Mouse (Mus musculus): ENCODE results near the gene Armc9. TPM values are rescaled to one million over a fixed set of nuclear protein-coding genes. Genes with fewer than 3 reads are reported as not detected.

Armc9 gene
- polyA plus RNA-seq, 1 experiment from 2014 or later: 32.3 TPM

DNA sequence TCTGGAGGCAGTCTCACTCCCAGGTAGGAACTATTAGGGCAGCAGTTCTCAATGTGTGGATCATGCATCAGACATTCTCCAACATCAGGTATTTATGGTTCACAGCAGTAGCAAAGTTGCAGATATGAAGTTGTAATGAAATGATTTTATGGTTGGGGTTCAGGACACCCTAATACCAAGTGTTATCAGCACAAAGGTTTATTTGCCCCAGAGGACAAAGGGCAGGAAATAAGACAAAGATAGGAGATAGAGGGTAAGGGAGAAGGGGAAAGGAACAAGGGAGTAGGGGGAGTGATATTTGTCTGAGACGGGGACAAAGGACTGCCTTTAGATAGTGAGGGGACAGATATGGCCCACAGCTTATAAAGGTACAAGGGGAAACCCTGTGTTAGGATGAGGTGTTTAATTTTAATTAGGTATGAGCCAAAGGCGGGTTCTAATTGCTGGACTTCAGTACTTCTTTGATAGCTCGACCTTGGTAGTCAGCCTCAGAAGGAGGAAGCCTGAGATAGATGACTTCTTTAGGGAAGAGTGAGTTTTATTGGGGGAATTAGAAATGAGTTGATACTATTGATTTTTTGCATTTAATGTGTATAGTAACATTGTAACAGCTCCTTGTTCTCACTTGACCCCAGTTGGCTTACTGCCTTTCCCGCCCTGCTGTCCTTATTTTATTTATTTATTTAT, 29.1 kb downstream of the Armc9 start:
- Histone ChIP-seq H3K36me3 (ENCODE audit: control insufficient read depth, insufficient read depth, low read length) (no peaks in the 10 kb centered on the region), H3K27me3 (ENCODE audit: control insufficient read depth, insufficient read depth, low read length) (no peaks in the 10 kb centered on the region)

DNA sequence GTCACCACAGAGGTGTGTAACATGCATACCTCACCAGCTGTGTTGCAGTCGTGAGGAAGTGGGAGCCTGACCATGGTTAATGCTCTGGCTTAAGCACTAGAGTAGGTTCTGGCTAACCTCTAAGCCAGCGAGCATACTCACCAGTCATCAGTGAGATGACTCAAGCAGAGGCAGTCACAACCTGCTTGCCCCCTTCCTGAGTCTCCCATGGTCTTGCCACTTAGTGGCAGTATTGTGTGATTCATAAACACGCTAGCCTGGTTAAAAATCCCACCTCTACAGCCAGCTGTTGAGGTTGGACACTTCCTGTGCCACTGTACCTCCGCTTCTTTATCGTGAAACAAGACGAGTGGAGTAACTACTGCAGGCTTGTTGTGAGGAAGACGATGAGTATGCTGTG, 32.2 kb downstream of the Armc9 start:
- Histone ChIP-seq H3K9me3 (ENCODE audit: control insufficient read depth, low read length) (no peaks in the 10 kb centered on the region), H3K4me3 (ENCODE audit: low read depth, low read length) (no peak overlapping the region), H3K4me1 (ENCODE audit: control insufficient read depth, insufficient read depth, low read length) (no peaks in the 10 kb centered on the region), H3K36me3 (ENCODE audit: control insufficient read depth, insufficient read depth, low read length) (no peaks in the 10 kb centered on the region), H3K4me2 (no peak overlapping the region), H3K9ac (ENCODE audit: low read length) (no peak overlapping the region), H3K27ac (ENCODE audit: low read depth, low read length) (no peak overlapping the region), H3K27me3 (ENCODE audit: control insufficient read depth, insufficient read depth, low read length) (no peaks in the 10 kb centered on the region)
- DNase-seq (ENCODE audit: low spot score, missing footprints): no peak
- WGBS: 85% methylated on average over 7 of the region's 7 CpGs
- ATAC-seq (ENCODE audit: low FRiP score): no peak

More for the DNA sequence above, 29.1 kb downstream of the Armc9 start:
- H3K4me2 ChIP-seq: no peak overlapping the region
- no peak overlapping the region for H3K27ac ChIP-seq (ENCODE audit: low read depth, low read length)
- no peaks in the 10 kb centered on the region for H3K9me3 ChIP-seq (ENCODE audit: control insufficient read depth, low read length)
- DNase-seq (ENCODE audit: low spot score, missing footprints) (no peak), ATAC-seq (ENCODE audit: low FRiP score) (no peak)
- no peak overlapping the region for H3K4me3 ChIP-seq (ENCODE audit: low read depth, low read length)
- H3K9ac ChIP-seq (ENCODE audit: low read length): no peak overlapping the region
- no peaks in the 10 kb centered on the region for H3K4me1 ChIP-seq (ENCODE audit: control insufficient read depth, insufficient read depth, low read length)
- 88% methylated on average over 4 of the region's 4 CpGs for WGBS

DNA sequence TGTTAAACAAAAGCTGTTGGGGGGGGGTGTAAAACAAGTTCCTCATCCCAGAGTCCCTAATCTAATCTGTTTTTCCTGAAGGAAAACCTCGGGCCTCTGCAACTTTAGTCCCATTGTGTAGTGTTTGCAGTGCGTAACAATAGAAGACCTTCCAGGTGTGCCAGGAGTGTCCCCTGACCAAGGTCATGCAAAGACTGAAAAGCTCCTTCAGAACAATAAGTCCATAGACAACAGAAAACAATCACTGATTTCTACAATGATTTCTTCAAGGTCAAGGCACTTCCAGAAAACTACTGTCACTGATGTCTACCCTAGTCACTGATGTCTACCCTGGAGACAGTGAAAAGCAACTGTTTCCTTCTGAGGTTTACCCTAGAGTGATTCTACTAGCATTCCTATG, 33.3 kb downstream of the Armc9 start:
- Histone ChIP-seq H3K9me3 (ENCODE audit: control insufficient read depth, low read length) (no peaks in the 10 kb centered on the region), H3K36me3 (ENCODE audit: control insufficient read depth, insufficient read depth, low read length) (no peaks in the 10 kb centered on the region), H3K27ac (ENCODE audit: low read depth, low read length) (no peak overlapping the region), H3K27me3 (ENCODE audit: control insufficient read depth, insufficient read depth, low read length) (no peaks in the 10 kb centered on the region), H3K9ac (ENCODE audit: low read length) (no peak overlapping the region), H3K4me1 (ENCODE audit: control insufficient read depth, insufficient read depth, low read length) (no peaks in the 10 kb centered on the region), H3K4me3 (ENCODE audit: low read depth, low read length) (no peak overlapping the region), H3K4me2 (no peak overlapping the region)
- DNase-seq (ENCODE audit: low spot score, missing footprints) (no peak), ATAC-seq (ENCODE audit: low FRiP score) (no peak)
- 67% methylated on average over 2 of the region's 2 CpGs for WGBS

DNA sequence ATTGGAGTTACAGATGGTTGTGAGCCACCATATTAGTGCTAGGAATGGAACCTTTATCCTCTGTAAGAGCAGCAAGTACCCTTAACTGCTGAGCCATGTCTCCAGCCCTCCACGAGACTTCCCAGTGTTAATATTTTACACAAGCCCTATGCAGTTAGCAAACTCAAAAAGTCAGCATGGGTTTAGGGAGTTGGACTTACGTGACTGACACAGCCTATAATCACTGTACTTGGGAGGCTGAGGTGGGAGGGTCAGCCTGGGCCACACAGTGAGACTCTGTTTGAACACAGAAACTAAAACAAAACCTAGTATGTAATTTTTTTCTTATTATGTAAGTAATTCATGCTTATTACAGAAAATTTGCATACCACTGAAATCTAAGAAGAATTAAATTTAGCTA, 33.7 kb downstream of the Armc9 start:
- H3K36me3 ChIP-seq (ENCODE audit: control insufficient read depth, insufficient read depth, low read length): no peaks in the 10 kb centered on the region
- ATAC-seq (ENCODE audit: low FRiP score): no peak
- H3K4me1 ChIP-seq (ENCODE audit: control insufficient read depth, insufficient read depth, low read length): no peaks in the 10 kb centered on the region
- H3K4me2 ChIP-seq: no peak overlapping the region
- H3K9ac ChIP-seq (ENCODE audit: low read length): no peak overlapping the region
- WGBS: 84% methylated on average over 2 of the region's 2 CpGs
- H3K4me3 ChIP-seq (ENCODE audit: low read depth, low read length): no peak overlapping the region
- no peak for DNase-seq (ENCODE audit: low spot score, missing footprints)
- H3K27ac ChIP-seq (ENCODE audit: low read depth, low read length): no peak overlapping the region
- H3K9me3 ChIP-seq (ENCODE audit: control insufficient read depth, low read length): no peaks in the 10 kb centered on the region
- no peaks in the 10 kb centered on the region for H3K27me3 ChIP-seq (ENCODE audit: control insufficient read depth, insufficient read depth, low read length)

DNA sequence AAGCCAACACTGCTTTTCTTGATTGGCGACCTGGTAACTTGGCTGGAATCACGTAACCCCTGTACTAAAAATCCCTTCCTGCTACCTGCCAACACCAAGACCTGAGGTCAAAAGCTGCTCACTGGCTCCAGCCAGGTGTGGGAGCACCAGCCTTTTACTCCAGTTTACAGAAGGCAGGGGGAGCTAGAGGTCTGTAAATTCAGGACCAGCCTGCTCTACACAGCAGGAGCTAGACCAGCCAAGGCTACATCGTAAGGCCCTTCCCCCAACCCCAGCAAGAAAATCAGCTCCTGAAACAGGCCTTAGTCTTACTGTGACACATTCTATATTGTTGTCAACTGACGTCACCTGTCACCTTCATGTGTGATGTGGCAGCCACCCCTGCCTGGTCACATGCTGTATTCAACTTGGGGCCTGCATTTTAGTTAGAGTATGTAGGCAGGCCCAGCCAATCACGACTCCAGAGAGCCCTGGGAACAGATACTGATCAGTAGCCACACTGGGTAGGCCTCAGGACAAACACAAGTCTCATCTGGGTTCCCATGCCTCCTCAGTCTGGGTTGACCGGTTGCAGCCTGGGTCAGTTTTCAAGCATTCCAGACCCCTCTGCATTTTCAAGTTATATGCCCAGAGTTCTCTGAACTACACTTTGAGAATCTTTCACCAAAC, 34.6 kb downstream of the Armc9 start:
- 83% methylated on average over 6 of the region's 6 CpGs for WGBS

DNA sequence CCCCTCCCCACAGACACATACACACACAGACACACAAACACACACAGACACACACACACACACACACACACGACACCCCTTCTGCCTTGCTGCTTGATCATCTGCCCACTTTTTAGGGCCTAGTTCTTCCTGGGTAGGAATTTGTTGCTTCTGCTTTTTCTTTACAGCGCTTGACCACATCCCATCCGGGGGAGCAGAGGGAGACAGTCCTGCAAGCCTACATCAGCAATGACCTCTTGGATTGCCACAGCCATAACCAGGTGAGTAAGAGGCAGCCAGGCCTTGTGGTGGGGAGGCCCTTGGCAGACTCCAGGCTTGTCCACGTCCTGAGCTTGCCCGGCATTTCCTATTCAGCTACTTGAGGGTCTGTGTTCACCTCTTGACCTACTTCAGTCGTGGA, 36.3 kb downstream of the Armc9 start:
- DNase-seq (ENCODE audit: low spot score, missing footprints) (no peak), ATAC-seq (ENCODE audit: low FRiP score) (no peak)
- Histone ChIP-seq H3K9me3 (ENCODE audit: control insufficient read depth, low read length) (no peaks in the 10 kb centered on the region), H3K4me2 (no peak overlapping the region), H3K27me3 (ENCODE audit: control insufficient read depth, insufficient read depth, low read length) (no peaks in the 10 kb centered on the region), H3K4me1 (ENCODE audit: control insufficient read depth, insufficient read depth, low read length) (no peaks in the 10 kb centered on the region), H3K36me3 (ENCODE audit: control insufficient read depth, insufficient read depth, low read length) (no peaks in the 10 kb centered on the region), H3K4me3 (ENCODE audit: low read depth, low read length) (no peak overlapping the region), H3K27ac (ENCODE audit: low read depth, low read length) (no peak overlapping the region), H3K9ac (ENCODE audit: low read length) (no peak overlapping the region)
- WGBS: 88% methylated on average over 6 of the region's 6 CpGs

More for the DNA sequence above, 34.6 kb downstream of the Armc9 start:
- no peaks in the 10 kb centered on the region for H3K4me1 ChIP-seq (ENCODE audit: control insufficient read depth, insufficient read depth, low read length)
- no peaks in the 10 kb centered on the region for H3K27me3 ChIP-seq (ENCODE audit: control insufficient read depth, insufficient read depth, low read length)
- no peak overlapping the region for H3K27ac ChIP-seq (ENCODE audit: low read depth, low read length)
- H3K9ac ChIP-seq (ENCODE audit: low read length): no peak overlapping the region
- no peak overlapping the region for H3K4me2 ChIP-seq
- no peak overlapping the region for H3K4me3 ChIP-seq (ENCODE audit: low read depth, low read length)
- H3K9me3 ChIP-seq (ENCODE audit: control insufficient read depth, low read length): no peaks in the 10 kb centered on the region
- no peaks in the 10 kb centered on the region for H3K36me3 ChIP-seq (ENCODE audit: control insufficient read depth, insufficient read depth, low read length)
- ATAC-seq (ENCODE audit: low FRiP score) (no peak), DNase-seq (ENCODE audit: low spot score, missing footprints) (no peak)

DNA sequence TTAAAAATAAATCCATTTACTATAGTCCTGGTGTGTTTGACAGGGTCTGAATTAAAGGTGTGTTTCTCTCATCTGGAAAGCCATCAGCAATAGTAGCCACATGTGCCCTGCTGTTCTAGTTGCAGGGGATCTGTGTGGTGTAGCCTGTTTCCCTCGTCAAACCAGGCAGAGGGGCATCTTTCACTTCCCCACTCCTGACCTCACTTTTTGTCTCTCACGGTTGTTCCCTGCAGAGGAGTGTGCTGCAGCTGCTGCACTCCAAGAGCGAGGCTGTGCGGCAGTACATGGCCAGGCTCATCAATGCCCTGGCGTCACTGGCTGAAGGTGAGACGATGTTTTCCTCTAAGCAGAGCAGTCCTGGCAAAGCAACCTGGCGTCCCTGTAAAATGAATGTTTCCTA, 39.5 kb downstream of the Armc9 start:
- ATAC-seq (ENCODE audit: low FRiP score) (no peak), DNase-seq (ENCODE audit: low spot score, missing footprints) (peak; percentile 21)
- H3K4me1 ChIP-seq (ENCODE audit: control insufficient read depth, insufficient read depth, low read length): no peaks in the 10 kb centered on the region
- H3K9ac ChIP-seq (ENCODE audit: low read length): no peak overlapping the region
- no peaks in the 10 kb centered on the region for H3K9me3 ChIP-seq (ENCODE audit: control insufficient read depth, low read length)
- peaks cover 2% of the 10 kb centered on the region; the same call in 1 of the 2 replicates for H3K36me3 ChIP-seq (ENCODE audit: control insufficient read depth, insufficient read depth, low read length)
- H3K27ac ChIP-seq (ENCODE audit: low read depth, low read length): no peak overlapping the region
- WGBS: 83% methylated on average over 7 of the region's 7 CpGs
- H3K27me3 ChIP-seq (ENCODE audit: control insufficient read depth, insufficient read depth, low read length): no peaks in the 10 kb centered on the region
- H3K4me2 ChIP-seq: no peak overlapping the region
- no peak overlapping the region for H3K4me3 ChIP-seq (ENCODE audit: low read depth, low read length)

DNA sequence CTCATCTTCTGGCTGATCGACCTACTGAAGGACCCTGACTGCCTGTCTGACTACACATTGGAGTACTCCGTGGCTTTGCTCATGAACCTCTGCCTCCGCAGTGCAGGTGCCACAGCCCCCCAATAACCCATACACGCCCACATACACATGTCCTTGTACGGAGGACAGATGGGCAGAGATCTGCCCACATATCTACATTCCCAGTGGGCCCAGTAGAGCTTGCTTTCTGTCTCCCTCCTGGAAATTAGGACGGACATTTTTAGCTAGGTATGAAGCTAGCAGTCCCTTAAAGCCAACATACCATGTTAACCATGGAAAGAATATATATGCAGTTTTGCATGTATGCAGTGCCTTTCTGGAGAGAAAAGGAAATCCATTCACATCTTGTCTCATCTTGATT, 43.7 kb downstream of the Armc9 start:
- ATAC-seq (ENCODE audit: low FRiP score) (no peak), DNase-seq (ENCODE audit: low spot score, missing footprints) (peak; percentile 17)
- no peaks in the 10 kb centered on the region for H3K4me1 ChIP-seq (ENCODE audit: control insufficient read depth, insufficient read depth, low read length)
- H3K36me3 ChIP-seq (ENCODE audit: control insufficient read depth, insufficient read depth, low read length): peaks cover 5% of the 10 kb centered on the region; the same call in 1 of the 2 replicates
- no peak overlapping the region for H3K9ac ChIP-seq (ENCODE audit: low read length)
- H3K4me2 ChIP-seq: no peak overlapping the region
- no peaks in the 10 kb centered on the region for H3K27me3 ChIP-seq (ENCODE audit: control insufficient read depth, insufficient read depth, low read length)
- no peak overlapping the region for H3K27ac ChIP-seq (ENCODE audit: low read depth, low read length)
- H3K4me3 ChIP-seq (ENCODE audit: low read depth, low read length): no peak overlapping the region
- 80% methylated on average over 6 of the region's 6 CpGs for WGBS
- no peaks in the 10 kb centered on the region for H3K9me3 ChIP-seq (ENCODE audit: control insufficient read depth, low read length)

DNA sequence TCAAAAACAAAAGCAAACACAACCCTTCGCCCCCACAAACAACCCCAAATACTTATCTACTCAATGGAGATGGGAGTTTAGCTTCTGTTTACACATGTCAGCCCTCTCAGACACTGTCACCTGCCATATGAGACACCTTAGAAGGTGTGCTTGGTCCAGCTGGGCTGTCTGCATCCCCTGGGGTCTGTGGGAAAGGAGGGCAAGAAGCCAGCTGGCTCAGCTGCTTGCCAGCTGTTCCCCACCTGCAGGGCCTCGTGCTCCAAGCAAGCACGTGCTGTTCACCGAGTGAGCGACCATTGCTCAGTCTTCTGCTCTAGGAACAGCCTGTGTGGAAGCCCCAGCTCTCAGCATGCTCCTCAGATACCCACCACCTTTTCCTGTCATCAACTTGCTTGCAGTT, 44.4 kb downstream of the Armc9 start:
- no peak overlapping the region for H3K4me2 ChIP-seq
- H3K27ac ChIP-seq (ENCODE audit: low read depth, low read length): no peak overlapping the region
- no peak overlapping the region for H3K4me3 ChIP-seq (ENCODE audit: low read depth, low read length)
- no peak overlapping the region for H3K9ac ChIP-seq (ENCODE audit: low read length)
- H3K27me3 ChIP-seq (ENCODE audit: control insufficient read depth, insufficient read depth, low read length): no peaks in the 10 kb centered on the region
- H3K4me1 ChIP-seq (ENCODE audit: control insufficient read depth, insufficient read depth, low read length): no peaks in the 10 kb centered on the region
- ATAC-seq (ENCODE audit: low FRiP score): no peak
- peak; percentile 14 for DNase-seq (ENCODE audit: low spot score, missing footprints)
- peaks cover 5% of the 10 kb centered on the region; the same call in 1 of the 2 replicates for H3K36me3 ChIP-seq (ENCODE audit: control insufficient read depth, insufficient read depth, low read length)
- H3K9me3 ChIP-seq (ENCODE audit: control insufficient read depth, low read length): no peaks in the 10 kb centered on the region
- whole genome bisulfite sequencing: 88% methylated on average over 5 of the region's 5 CpGs
